Mouse (Mus musculus) E14TG2a.4 (cell line): ENCODE data around the gene Olfr1047.
"Not testable (repeated sequence)": the region's sequence is repeated elsewhere in the genome, so short reads cannot be mapped to it uniquely, and the experiment has no call there.

Experiments used
- CTCF ChIP-seq: conservative IDR thresholded peaks from 2 replicates; pipeline ENCODE4 v1.5.1; 2014; ENCODE audit warnings: low read length
- NANOG ChIP-seq: IDR thresholded peaks from 2 replicates; pipeline ENCODE4 v1.6.1; 2014; ENCODE audit warnings: borderline replicate concordance, low read length, mixed read lengths
- POU5F1 ChIP-seq: IDR thresholded peaks from 2 replicates; pipeline ENCODE4 v1.6.1; 2014; ENCODE audit warnings: low read length, borderline replicate concordance

GRCm38 (mm10) chr2:86278988-86279387 is 47.8 kb upstream of the Olfr1047 start, which contains the start of gene Olfr1051:
- TF ChIP-seq CTCF, POU5F1, NANOG: not testable (repeated sequence)
